Mouse (Mus musculus) liver, adult (tissue): ENCODE data around the gene Lzic.

Experiments
- GATA4 ChIP-seq: IDR thresholded peaks from 2 replicates; pipeline ENCODE4 v1.6.1; 2014; ENCODE audit warnings: mild to moderate bottlenecking, low read length; ENCODE audit not compliant: insufficient replicate concordance

Lzic gene

GRCm38 (mm10) chr4:149462305-149462971 lies 22.6 kb upstream of the Lzic start:
- TF ChIP-seq GATA4, result no peak

GRCm38 (mm10) chr4:149463435-149463950 lies 21.5 kb upstream of the Lzic start:
- TF ChIP-seq GATA4, result no peak

- no peak for TF ChIP-seq GATA4
Measured at GRCm38 (mm10) chr4:149469557-149469956, 15.5 kb upstream of the Lzic start.

GRCm38 (mm10) chr4:149475096-149475495 lies 9.9 kb upstream of the Lzic start:
- TF ChIP-seq GATA4, result no peak

- TF ChIP-seq GATA4, result no peak
Measured at GRCm38 (mm10) chr4:149477078-149477477, 8.0 kb upstream of the Lzic start, which contains the start of gene Tmem274. Tmem274 (plus strand) TSS chr4:149477378.

- no peak for TF ChIP-seq GATA4
Measured at GRCm38 (mm10) chr4:149484566-149484965, 463 bp upstream of the Lzic start.

- no peak for TF ChIP-seq GATA4
Measured at GRCm38 (mm10) chr4:149485825-149486206, 787 bp downstream of the Lzic start.

- no peak for TF ChIP-seq GATA4
Measured at GRCm38 (mm10) chr4:149487729-149488128, 2.7 kb downstream of the Lzic start.

GRCm38 (mm10) chr4:149489415-149490240 lies 4.6 kb downstream of the Lzic start:
- TF ChIP-seq GATA4, result no peak

GRCm38 (mm10) chr4:149491151-149491550 lies 6.1 kb downstream of the Lzic start:
- TF ChIP-seq GATA4, result no peak

- TF ChIP-seq GATA4, result no peak
Measured at GRCm38 (mm10) chr4:149496612-149497011, 11.6 kb downstream of the Lzic start.

- TF ChIP-seq GATA4, result no peak
Measured at GRCm38 (mm10) chr4:149498901-149499300, 13.9 kb downstream of the Lzic start.

GRCm38 (mm10) chr4:149499790-149500189 lies 14.8 kb downstream of the Lzic start:
- no peak for TF ChIP-seq GATA4

GRCm38 (mm10) chr4:149504363-149504762 lies 19.3 kb downstream of the Lzic start:
- TF ChIP-seq GATA4, result no peak

- no peak for TF ChIP-seq GATA4
Measured at GRCm38 (mm10) chr4:149504858-149505257, 19.8 kb downstream of the Lzic start.
